Mouse (Mus musculus) lung, postnatal 4 days (tissue): ENCODE results near the gene Slco1a5.
"Not testable (repeated sequence)": the region's sequence is repeated elsewhere in the genome, so short reads cannot be mapped to it uniquely, and the experiment has no call there.

Experiments
- DNase-seq, 2 experiments: peaks; one replicate each; pipeline ENCODE4 v3.0.0; 2021

The Slco1a5 gene

DNA sequence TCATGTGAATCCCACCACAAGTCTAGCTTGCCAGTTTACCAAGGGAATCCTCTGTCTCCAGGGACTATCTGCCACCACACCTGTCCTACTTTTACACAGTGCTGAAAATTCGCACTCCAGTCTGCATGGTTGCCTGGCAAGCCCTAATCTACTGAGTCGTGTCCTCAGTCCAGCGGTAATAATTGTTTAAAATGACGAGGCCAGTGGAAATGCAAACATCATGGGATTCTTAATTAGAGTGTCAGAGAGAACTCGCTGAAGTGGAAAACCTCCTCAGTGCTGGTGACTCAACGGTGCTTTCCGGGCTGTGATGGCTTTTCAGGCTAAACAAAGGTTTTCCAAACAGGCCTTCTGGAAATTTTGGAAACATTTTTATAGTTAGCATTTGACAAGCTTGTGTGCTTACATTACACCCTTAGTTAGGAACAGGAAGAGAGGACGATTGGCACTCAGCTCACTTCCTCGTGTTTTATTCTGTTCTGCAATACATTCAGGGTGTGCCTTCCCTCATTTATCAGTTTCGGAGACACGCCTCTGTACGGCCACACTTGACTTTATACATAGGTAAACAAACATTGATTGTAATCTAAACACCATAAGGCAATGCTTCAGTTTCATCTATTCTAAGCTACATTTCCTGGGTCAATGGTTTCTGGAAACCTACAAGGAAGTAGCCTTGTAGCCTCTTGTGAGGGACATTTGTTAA lies 33.2 kb downstream of the Slco1a5 start:
- DNase-seq: no peak

DNA sequence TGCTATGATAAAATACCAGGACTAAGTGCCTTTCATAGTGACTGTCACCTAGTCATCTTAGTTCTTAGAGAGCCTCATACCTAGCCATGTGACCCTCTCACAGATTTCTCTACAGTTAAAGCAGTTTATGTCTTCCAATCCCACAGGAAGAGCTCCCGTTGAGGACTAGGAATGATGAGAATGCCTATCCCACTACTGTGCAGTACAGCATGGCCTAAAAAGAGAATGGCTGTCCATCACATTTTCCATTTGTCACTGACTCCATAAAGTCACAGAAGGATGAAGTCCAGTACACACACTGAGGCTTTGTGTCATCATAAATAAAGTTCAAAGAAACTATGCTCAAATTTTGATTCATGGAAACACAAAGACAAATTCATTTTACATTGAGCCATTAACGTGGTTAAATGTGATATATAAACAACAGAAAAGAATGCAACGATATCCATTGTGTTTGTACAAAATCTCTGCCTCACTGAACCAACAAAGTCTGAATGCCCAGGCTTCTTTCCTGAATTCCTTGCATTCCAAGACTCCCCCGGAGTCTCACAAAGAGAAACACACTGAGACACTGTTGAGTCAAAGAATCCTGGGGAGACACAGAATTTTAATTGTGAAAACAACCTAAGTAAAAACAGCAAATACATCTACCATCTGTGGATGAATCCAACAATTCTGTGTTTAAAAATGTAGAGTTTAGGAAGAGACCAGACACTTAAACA lies 46.9 kb downstream of the Slco1a5 start:
- no peak for DNase-seq

DNA sequence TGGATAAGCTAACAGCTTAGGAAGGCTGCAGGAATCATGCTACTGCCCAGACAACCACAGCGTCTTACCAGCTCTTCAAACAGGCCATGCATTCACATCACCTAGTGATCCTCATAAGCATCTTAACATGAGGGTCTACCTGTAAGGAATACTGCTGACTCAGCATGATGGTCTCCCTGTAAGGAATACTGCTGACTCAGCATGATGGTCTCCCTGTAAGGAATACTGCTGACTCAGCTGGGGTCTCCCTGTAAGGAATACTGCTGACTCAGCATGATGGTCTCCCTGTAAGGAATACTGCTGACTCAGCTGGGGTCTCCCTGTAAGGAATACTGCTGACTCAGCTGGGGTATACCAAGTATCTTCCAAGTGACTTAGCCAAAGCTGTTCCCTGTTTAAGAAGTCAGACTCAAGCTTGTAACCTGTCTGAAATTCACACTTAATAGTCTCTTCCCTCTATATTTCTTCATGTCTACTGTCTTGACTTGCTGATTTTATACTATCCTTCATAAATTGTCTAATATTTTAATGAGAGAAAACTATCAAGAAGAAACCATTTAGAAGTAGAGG lies 72.0 kb downstream of the Slco1a5 start:
- DNase-seq: not testable (repeated sequence)

DNA sequence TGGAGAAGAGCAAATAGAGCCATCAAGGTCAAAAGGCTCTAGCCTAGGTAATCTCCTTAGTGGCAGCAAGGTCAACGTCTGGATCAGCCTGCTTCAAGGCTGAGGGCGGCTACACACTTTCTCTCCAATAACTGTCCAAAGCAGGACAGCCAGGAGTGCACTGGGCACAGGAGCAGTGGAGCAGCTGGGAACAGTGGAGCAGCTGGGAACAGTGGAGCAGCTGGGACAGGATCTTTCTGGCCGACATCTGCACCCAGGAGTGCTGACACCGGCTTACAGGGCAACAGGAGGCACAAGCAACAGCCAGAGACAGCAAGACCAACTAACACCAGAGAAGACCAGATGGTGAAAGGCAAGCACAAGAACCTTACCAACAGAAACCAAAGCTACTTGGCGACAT lies 77.7 kb downstream of the Slco1a5 start:
- no peak for DNase-seq

DNA sequence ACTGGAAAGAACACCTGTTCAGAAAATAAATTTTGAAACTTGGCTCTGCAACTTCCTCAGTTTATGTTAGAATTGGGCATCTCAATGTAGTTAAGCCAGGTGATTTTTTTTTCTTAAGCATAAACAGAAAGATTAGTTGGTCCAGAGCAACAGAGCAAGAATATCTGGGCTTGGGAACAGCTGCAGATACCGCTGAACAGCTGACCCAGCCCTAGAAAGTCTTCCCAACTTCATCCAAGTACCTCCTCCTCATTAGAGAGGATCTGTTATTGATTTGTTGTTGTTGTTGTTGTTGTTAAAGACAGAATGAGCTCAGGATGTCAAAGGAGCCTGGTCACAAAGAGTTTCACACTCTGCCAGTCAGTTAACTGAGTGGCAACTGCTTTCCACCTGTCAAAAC lies 83.3 kb downstream of the Slco1a5 start:
- DNase-seq: no peak

DNA sequence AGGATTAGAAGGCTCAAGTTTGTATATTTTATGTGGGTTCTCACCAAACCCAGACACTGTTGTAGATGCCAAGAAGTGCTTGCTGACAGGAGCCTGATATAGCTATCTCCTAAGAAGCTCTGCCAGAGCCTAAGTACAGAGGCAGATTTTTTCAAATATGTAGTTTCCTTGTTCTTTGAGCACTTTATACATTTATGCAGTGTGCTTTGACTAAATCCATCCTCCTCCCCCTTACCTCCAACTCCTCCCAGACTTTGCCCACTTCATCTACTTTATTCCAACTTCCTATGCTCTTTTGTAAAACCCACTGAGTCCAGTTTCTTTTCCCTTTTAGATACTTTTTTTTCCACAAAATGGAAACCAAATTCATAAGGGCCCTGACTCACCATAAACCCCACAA lies 102.6 kb downstream of the Slco1a5 start:
- no peak for DNase-seq

DNA sequence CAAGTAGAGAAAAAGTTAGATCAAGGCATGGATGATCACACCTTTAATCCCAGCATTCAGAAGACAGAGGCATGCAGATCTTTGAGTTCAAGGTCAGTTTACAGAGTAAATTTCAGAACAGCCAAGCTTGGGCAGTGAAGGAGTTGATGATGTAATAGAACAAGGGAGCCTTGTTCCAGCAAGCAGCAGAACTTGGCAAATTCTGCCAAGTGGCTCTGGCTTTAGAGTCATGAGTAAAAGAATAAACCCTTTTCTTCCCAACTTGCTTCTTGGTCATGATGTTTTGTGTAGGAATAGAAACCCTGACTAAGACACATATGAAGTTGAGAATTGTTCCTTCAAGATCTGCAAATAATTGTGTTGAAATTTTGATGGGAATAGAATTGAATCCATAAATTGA lies 111.0 kb downstream of the Slco1a5 start:
- DNase-seq: no peak

DNA sequence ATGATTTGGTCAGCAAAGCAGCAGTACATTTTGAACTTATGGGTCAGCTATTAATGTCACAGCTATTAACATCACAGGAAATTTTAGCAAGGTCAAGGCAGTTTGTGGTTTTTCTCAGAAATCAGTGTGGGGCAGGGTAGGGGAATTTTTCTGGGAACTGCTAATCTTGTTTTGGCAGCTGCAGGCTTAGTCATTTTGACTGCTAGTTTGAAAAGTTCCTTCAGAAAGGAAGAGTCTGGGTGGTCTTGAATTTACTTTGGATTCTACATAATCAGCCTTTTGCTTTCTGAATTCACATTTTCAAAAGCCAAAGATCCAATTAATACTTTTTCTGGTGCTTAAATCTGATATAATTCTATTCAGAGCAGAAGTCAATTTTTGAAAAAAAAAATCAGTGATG lies 113.0 kb downstream of the Slco1a5 start:
- no peak for DNase-seq

DNA sequence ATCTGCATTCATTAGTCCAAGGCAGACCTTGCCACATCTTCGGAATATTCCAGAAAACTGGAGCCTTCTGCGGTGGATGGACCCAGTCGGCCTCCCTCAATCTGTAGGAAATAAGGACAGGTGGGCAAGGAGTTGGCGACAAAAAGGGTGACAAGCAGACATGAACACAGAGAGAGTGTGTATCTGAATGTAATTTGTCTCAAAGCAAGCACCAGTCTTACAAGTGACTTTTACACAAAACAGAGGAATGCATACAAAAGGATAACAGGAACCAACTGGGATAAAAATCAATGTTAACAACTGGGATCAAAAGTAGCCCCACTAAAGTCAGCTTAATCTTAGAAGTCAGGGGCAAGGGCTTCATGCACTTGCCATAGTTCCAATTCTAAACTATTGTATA lies 114.4 kb downstream of the Slco1a5 start, which contains the start of gene Slco1a6:
Gene Slco1a6 (minus strand): TSS at position 101 of the 400 bp plus-strand sequence.
- DNase-seq: no peak

DNA sequence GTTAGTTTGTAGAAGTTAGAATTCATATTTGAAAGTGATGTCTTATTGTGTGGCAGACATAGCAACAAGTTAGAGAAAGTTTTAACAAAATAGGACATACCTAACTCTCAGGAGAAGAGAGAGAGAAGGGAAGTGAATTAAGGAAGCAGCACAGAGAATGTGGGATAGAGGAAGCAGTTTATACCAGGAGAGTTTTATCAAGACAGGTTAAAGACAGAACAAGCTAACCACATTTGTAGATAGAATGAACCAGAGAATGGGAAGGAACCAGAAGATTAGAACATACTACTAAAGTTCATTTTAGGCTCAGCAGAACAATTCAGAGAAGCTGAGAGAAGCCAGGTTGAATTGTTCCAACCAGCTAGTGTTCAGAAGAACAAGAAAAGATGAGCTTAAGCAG lies 122.3 kb downstream of the Slco1a5 start:
- DNase-seq: no peak

DNA sequence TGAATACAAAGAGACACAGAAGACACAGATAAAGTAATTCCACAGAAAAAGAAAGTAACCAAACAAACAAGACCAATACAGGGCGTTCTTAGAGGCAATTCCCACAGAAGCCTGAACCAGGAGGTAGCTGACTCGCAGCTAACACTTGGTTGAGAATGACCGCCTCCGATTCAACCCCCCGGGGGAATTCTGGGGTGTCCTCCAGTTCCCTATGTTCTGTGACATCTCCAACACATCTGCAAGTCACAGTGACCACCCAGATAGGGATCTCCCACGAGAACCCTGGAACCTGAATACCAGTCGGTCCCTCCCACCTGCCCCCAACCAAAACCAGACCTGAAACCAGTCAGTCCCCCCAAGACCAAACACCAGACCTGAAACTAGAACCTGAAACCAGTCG lies 128.5 kb downstream of the Slco1a5 start:
- DNase-seq: no peak

DNA sequence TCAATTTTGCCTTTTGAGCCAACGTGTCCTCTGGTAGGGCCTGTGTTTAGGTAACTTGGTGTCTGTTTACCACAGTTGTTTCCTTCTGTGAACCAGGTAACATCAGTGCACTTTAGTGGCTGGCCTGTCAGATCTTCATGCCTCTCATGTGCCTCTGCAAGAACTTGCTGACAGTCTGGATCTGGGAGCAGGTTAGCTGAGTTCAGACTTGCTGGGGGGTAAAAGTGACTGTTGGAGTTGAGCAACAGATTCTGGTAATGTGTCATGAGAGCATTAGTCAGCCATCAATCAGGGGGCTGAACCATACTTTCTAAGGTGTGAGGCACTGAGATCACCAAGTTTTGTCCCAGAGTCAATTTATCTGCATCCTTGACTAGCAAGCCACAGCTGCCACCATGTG lies 130.8 kb downstream of the Slco1a5 start:
- DNase-seq: no peak

DNA sequence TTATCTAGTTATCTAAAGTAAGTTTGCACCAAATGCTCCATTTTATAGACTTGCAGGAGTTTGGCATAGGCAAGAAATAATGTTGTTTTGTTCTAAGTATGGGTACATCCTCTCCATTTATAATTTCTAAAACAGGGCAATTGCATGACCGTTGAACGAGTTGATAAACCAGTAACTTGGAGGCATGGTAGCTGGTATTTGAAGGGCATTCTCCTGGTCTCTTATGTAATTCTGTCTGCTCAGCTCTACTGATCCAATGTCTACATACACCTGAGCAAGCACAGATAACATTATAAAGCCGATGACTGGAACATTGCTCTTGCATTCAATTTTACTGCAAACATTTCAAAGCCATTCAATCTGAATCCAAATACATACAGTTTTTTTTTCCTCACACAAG lies 135.4 kb downstream of the Slco1a5 start:
- DNase-seq: no peak

DNA sequence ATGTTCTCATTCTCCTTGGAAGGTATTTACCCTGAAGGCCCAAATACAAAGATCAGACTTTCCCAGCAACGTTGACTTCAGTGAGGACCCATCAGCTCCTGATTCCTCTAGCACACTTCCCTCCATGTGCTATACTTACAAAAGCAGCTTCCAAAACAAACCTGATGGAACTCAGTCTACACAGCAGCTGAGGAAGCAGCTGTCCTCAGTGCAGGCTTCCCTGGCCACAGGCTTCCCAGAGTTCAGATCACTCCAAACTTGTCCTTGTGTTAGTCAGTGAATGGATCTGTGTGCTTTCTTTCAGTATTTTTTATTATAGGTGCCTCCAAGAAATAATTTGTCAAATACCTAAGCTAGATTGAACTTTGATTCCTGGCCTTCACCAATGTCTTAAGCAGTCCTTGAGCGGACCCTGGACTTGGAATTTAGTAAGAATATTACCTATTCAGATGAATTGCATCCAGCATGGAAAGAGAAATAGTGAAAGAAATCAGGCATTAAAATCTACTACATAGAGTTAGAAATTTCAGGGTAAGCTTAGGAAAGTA lies 136.8 kb downstream of the Slco1a5 start:
- DNase-seq: no peak
